Mouse (Mus musculus) left cerebral cortex, postnatal 25 days (tissue): ENCODE measurements around the gene Trim56. TPM values are rescaled to one million over a fixed set of nuclear protein-coding genes. Genes with fewer than 3 reads are reported as not detected.

Experiments
- DNase-seq, 2 experiments: peaks; one replicate each; pipeline ENCODE4 v3.0.0; 2022; ENCODE audit warnings: low spot score in 2 of 2, mixed read lengths in 1 of 2
- intact Hi-C: fragments of 180-260 bp; cut with DNase I; formaldehyde crosslinking; loops from one replicate; pipeline ENCODE4 v1.15.1; 2025
- total RNA-seq, 2 experiments: library from RNA; stranded (reverse); gene quantifications; 2 replicates each; pipeline ENCODE4 v1.2.3; 2021

Gene Trim56
- total RNA-seq, 2 experiments from 2014 or later: 3.0 to 3.9 TPM

DNA sequence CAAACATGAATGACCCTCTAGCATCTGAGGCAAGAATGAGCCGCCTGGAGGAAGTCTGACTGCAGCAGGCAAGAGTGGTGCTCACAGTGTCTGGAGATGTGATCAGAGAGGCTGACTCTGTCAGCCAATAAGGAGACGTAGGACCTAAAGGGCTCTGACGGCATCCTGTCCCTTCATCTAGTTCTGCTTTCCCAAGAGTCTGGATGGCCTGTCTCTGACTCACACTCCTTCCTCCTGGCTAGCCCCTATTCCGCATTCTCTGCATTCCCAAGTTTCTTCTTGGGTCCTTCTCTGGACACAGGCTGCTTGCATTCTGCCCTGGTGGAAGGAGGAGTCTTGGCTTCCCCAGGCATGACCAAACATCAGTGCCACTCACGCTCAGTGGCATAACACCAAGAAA is 36.2 kb downstream of the Trim56 start:
- intact Hi-C loops: no loop called here
- no peak for DNase-seq

GRCm38 (mm10) chr5:137078616-137079015 is 37.4 kb downstream of the Trim56 start:
- intact Hi-C loops: no loop called here
- DNase-seq: no peak

DNA sequence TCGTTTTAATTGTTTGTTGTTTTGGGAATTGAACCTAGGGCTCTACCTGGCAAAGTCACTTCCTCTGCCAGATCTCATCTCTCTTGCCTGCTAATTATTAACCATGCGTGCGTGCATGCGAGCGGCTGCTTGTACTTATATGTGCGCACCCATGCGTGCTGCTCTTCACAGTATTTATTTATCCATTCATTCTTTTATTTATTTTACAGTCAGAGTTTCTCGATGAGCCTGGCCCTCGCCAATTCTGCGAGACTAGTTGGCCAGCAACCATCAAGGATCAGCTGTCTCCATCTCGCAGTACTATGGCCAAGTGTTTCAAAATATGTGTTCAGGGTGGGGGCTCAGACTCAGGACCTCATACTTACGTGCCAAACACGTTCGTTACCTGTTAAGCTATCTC is 38.0 kb downstream of the Trim56 start:
- intact Hi-C loops: no loop called here
- DNase-seq: no peak

GRCm38 (mm10) chr5:137077187-137077586 is 38.8 kb downstream of the Trim56 start:
- DNase-seq: no peak
- intact Hi-C loops: no loop called here

GRCm38 (mm10) chr5:137076191-137076930 is 39.6 kb downstream of the Trim56 start:
- intact Hi-C loops: no loop called here
- peak in 1 of 2 experiments; percentile 52 for DNase-seq

DNA sequence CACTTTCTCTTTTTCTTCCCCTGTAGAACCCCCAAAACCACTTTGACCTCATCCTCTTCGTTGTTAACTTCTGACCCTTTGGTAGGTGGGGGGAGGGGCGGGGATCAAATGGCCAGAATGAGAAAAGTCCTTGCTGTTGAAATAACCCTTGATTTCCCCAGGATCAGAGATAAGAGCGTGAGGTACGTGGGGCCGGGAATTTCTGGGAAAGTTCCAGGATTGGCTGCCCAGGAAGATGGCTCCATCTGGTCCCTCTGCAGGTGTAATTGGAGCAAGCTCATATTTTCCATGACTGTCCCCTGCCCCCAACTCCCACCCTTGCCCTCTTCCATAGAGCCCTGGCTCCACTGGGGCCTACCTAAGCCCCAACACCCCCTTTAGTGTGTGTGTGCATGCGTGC is 40.3 kb downstream of the Trim56 start:
- DNase-seq: no peak
- intact Hi-C loops: no loop called here

DNA sequence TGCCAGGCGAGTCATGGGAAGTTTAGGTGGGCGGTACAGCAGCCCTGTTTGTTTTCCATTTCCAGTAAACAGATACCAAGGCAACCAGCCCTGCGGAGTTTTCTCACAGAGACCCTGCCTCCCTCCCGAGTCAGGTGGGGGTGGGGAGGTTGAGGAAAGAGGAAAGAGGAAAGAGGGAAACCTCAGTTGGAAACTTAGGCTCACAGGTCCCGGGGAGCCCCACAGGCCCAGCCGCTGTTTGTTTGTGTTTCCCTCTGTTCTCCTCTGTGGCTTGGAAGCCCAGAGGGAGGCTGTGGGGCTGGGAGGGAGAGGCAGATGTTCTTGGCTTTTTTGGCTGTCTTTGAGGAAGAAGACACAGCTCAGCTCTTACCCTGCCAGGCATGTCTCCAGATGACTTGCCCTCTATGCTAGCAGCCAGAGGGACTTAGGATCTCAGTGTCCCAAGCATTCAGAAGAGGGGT is 41.8 kb downstream of the Trim56 start:
- no peak for DNase-seq
- intact Hi-C loops: no loop called here

GRCm38 (mm10) chr5:137073141-137073540 is 42.9 kb downstream of the Trim56 start:
- intact Hi-C loops: no loop called here
- no peak for DNase-seq

- DNase-seq: peak; percentile 59 to 69
- intact Hi-C loops: no loop called here
These were observed 43.7 kb downstream of the Trim56 start, which contains the start of gene Serpine1 for GRCm38 (mm10) chr5:137072079-137072960. Gene Serpine1, minus strand, starts transcription at chr5:137072268.

- DNase-seq: no peak
- intact Hi-C loops: no loop called here
These were observed 45.0 kb downstream of the Trim56 start for GRCm38 (mm10) chr5:137070881-137071605.

DNA sequence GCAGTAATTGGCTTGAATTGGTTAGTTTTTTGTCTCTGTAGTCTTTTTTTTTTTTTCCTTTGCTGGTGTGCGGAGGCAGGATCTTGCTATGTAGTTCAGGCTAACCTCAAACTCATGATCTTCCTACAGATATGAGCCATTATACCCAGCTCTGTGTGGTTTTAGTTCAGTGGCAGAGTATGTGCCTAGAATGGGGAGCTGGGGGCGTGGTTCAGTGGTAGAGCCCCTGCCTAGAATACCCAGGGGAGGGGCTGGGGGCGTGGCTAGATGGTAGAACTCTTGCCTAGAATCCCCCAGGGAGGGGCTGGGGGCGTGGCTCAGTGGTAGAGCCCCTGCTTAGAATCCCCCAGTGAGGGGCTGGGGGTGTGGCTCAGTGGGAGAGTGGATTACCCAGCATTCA is 47.3 kb downstream of the Trim56 start:
- intact Hi-C loops: no loop called here
- no peak for DNase-seq

- intact Hi-C loops: no loop called here
- no peak for DNase-seq
These were observed 50.1 kb downstream of the Trim56 start for GRCm38 (mm10) chr5:137065923-137066322.

DNA sequence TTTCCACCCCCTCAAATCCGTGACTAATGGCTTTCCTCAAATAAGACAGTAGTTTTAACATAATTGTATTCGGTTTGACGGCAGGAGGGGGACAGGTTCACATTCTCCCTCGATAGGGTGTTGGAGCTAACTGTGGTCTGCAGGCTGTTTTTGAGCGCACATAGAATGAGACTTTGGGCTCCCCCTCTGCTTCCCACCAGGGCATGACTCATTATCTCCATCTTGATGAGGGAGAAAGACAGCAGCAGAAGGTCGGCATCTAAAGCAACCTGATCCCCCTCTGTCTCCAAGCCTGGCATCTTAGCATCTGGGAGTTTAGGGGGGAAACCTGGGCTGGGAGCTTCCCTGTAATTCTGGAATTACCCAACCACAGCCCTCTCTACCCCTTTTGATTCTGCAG is 50.6 kb downstream of the Trim56 start:
- intact Hi-C loops: no loop called here
- no peak for DNase-seq

GRCm38 (mm10) chr5:137062601-137063000 is 53.4 kb downstream of the Trim56 start:
- DNase-seq: no peak
- intact Hi-C loops: loop anchor here (1.0 kb wide), 1 partner anchor 45 kb away; no protein-coding TSS in a partner anchor

DNA sequence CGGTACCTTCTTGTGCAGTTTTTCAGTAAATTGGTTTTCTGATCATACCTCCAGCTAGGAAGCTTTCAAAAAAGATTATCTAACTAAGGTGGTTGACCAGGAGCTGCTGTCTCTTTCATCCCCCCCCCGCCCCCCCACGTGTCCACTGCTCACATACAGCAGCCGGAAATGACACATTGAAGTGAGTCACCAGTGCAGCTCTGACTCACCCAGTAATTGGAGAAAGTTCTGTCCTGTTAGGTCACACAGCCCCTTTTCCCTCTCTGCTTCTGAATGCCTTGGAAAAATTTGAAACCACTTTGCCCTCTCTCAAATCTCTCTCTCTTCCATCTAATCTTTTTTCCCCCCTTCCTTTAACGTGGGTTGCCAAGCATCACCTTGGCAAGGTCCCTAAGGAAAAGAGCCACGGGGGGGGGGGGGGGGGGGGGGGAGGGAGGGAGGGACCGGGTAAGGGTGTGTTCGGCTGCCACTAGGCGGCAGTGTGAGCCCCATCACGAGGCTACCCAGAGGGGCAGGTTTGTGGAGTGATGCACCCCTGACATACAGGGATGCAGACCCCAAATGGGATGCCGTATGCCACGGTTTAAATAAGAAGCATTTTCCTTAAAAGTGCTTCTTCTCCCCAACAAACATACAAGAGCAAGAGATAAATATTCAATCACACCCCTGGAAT is 54.1 kb downstream of the Trim56 start:
- intact Hi-C loops: loop anchor here (1.0 kb wide), 1 partner anchor 45 kb away; no protein-coding TSS in a partner anchor
- DNase-seq: peak in 1 of 2 experiments; percentile 69
